Mouse (Mus musculus) thymus, adult 2 months (tissue): ENCODE data around the gene Shroom4. TPM values are rescaled to one million over a fixed set of nuclear protein-coding genes. Genes with fewer than 3 reads are reported as not detected.
"Not testable (repeated sequence)": the region's sequence is repeated elsewhere in the genome, so short reads cannot be mapped to it uniquely, and the experiment has no call there.

Experiments
- DNase-seq: peaks from one replicate; pipeline ENCODE4 v3.0.0; 2021
- H3K27ac ChIP-seq: fragments of 200-500 bp; 2 replicates; pipeline ENCODE4 v1.5.1; 2012; ENCODE audit warnings: low read length, control low read depth; ENCODE audit not compliant: control insufficient read depth, insufficient read depth
- H3K27me3 ChIP-seq: fragments of 200-500 bp; 2 replicates; pipeline ENCODE4 v1.6.1; 2012; ENCODE audit warnings: mild to moderate bottlenecking, low read length, moderate library complexity, mixed read lengths; ENCODE audit not compliant: control insufficient read depth, insufficient read depth
- H3K36me3 ChIP-seq: fragments of 200-500 bp; 2 replicates; pipeline ENCODE4 v1.6.1; 2012; ENCODE audit warnings: mild to moderate bottlenecking, low read length, moderate library complexity; ENCODE audit not compliant: control insufficient read depth, insufficient read depth
- H3K4me1 ChIP-seq: fragments of 200-500 bp; replicated peaks from 2 replicates; pipeline ENCODE4 v1.6.1; 2012; ENCODE audit warnings: low read length; ENCODE audit not compliant: control insufficient read depth, insufficient read depth
- H3K4me3 ChIP-seq: fragments of 200-500 bp; 2 replicates; pipeline ENCODE4 v1.5.1; 2012; ENCODE audit warnings: mild to moderate bottlenecking, low read length, control low read depth, moderate library complexity; ENCODE audit not compliant: control insufficient read depth, insufficient read depth
- CTCF ChIP-seq: fragments of 200-500 bp; IDR thresholded peaks from 2 replicates; pipeline ENCODE4 v1.5.1; 2012; ENCODE audit warnings: mild to moderate bottlenecking, control low read depth, low read length, moderate library complexity, borderline replicate concordance; ENCODE audit not compliant: control insufficient read depth, poor library complexity, insufficient read depth; ENCODE audit errors: extremely low read depth
- POLR2A ChIP-seq: fragments of 200-500 bp; IDR thresholded peaks from 2 replicates; pipeline ENCODE4 v1.6.1; 2012; ENCODE audit warnings: mild to moderate bottlenecking, low read length, control low read depth, moderate library complexity; ENCODE audit not compliant: control insufficient read depth, poor library complexity, insufficient read depth; ENCODE audit errors: extremely low read depth
- WGBS: fragments of 180-500 bp; shearing (Covaris S2); methylation state at CpG from one replicate; pipeline ENCODE4 v1.1.7; 2018; 5-methylcytosine and 5-hydroxymethylcytosine counted together
- polyA plus RNA-seq: library from polyadenylated mRNA; depleted of rRNA; stranded (reverse); fragments of >200 nt; gene quantifications from 2 replicates; pipeline ENCODE4 v1.2.3, GENCODE M21; 2012

Gene Shroom4
- polyA plus RNA-seq, 1 experiment, result 1.3 TPM

- TF ChIP-seq CTCF, result no peak
- no peak for TF ChIP-seq POLR2A
- Histone ChIP-seq H3K4me3 (no peak overlapping the region), H3K27ac (no peak overlapping the region), H3K4me1 (no peaks in the 10 kb centered on the region), H3K36me3 (no peaks in the 10 kb centered on the region), H3K27me3 (no peaks in the 10 kb centered on the region)
- no peak for DNase-seq
- WGBS, result 28% methylated on average over 2 of the region's 2 CpGs
These were observed 35.6 kb downstream of the Shroom4 start for GRCm38 (mm10) chrX:6435260-6435659.

GRCm38 (mm10) chrX:6446422-6446821 is 46.8 kb downstream of the Shroom4 start:
- Histone ChIP-seq H3K27ac (no peak overlapping the region), H3K4me3 (no peak overlapping the region), H3K4me1 (no peaks in the 10 kb centered on the region), H3K36me3 (no peaks in the 10 kb centered on the region), H3K27me3 (no peaks in the 10 kb centered on the region)
- DNase-seq, result no peak
- WGBS, result 57% methylated on average over 1 of the region's 1 CpGs
- TF ChIP-seq POLR2A, result no peak
- no peak for TF ChIP-seq CTCF

- DNase-seq, result no peak
- H3K27me3 ChIP-seq, result no peaks in the 10 kb centered on the region
- H3K36me3 ChIP-seq, result no peaks in the 10 kb centered on the region
- no peaks in the 10 kb centered on the region for H3K4me1 ChIP-seq
- no peak overlapping the region for H3K27ac ChIP-seq
- H3K4me3 ChIP-seq, result no peak overlapping the region
- 89% methylated on average over 4 of the region's 4 CpGs for WGBS
- TF ChIP-seq POLR2A (no peak), CTCF (no peak)
These were observed 48.3 kb downstream of the Shroom4 start for GRCm38 (mm10) chrX:6448001-6448400.

- H3K4me3 ChIP-seq, result no peak overlapping the region
- no peaks in the 10 kb centered on the region for H3K36me3 ChIP-seq
- H3K4me1 ChIP-seq, result no peaks in the 10 kb centered on the region
- WGBS, result 93% methylated on average over 4 of the region's 4 CpGs
- no peak overlapping the region for H3K27ac ChIP-seq
- DNase-seq, result no peak
- no peaks in the 10 kb centered on the region for H3K27me3 ChIP-seq
- TF ChIP-seq CTCF (no peak), POLR2A (no peak)
These were observed 53.6 kb downstream of the Shroom4 start for GRCm38 (mm10) chrX:6453220-6453619.

- not testable (repeated sequence) for H3K27me3 ChIP-seq, H3K36me3 ChIP-seq, H3K4me1 ChIP-seq, DNase-seq, H3K4me3 ChIP-seq, H3K27ac ChIP-seq
- no CpG with 5 or more reads among the region's 1 CpGs for WGBS
These were observed 69.6 kb downstream of the Shroom4 start for GRCm38 (mm10) chrX:6469251-6469650.

- H3K4me1 ChIP-seq, H3K4me3 ChIP-seq, H3K36me3 ChIP-seq, H3K27me3 ChIP-seq, DNase-seq, H3K27ac ChIP-seq: not testable (repeated sequence)
- no CpG with 5 or more reads among the region's 1 CpGs for WGBS
These were observed 72.9 kb downstream of the Shroom4 start for GRCm38 (mm10) chrX:6472563-6472962.

GRCm38 (mm10) chrX:6475177-6475576 is 75.5 kb downstream of the Shroom4 start:
- DNase-seq, result no peak
- 11% methylated on average over 1 of the region's 1 CpGs for WGBS
- H3K27me3 ChIP-seq, result no peaks in the 10 kb centered on the region

More at GRCm38 (mm10) chrX:6475177-6475576, 75.5 kb downstream of the Shroom4 start:
- Histone ChIP-seq H3K4me1 (no peaks in the 10 kb centered on the region), H3K27ac (no peak overlapping the region), H3K36me3 (no peaks in the 10 kb centered on the region), H3K4me3 (no peak overlapping the region)
- TF ChIP-seq POLR2A, result no peak
